Mouse (Mus musculus): Measurements from ENCODE around the gene Ppp1r18. TPM values are rescaled to one million over a fixed set of nuclear protein-coding genes. Genes with fewer than 3 reads are reported as not detected.

Gene Ppp1r18
- polyA plus RNA-seq, 1 experiment from 2014 or later = 24.9 TPM

- Histone ChIP-seq H3K27me3 (replicated peaks; ENCODE audit: control insufficient read depth, insufficient read depth, low read length) (no peaks in the 10 kb centered on the region), H3K9ac (replicated peaks; ENCODE audit: low read depth, low read length) (no peak overlapping the region), H3K36me3 (ENCODE audit: control insufficient read depth, insufficient read depth) (peaks cover 12% of the 10 kb centered on the region), H3K9me3 (ENCODE audit: control insufficient read depth, low read length) (no peaks in the 10 kb centered on the region), H3K27ac (ENCODE audit: low read length) (no peak overlapping the region), H3K4me1 (replicated peaks; ENCODE audit: control insufficient read depth, insufficient read depth, low read length) (peaks cover 32% of the 10 kb centered on the region), H3K4me3 (replicated peaks; ENCODE audit: low read length) (no peak overlapping the region), H3K4me2 (ENCODE audit: low read length) (no peak overlapping the region)
- ATAC-seq = no peak
- WGBS = 86% methylated on average over 6 of the region's 6 CpGs
These were observed 9.3 kb downstream of the Ppp1r18 start for GRCm38 (mm10) chr17:35874721-35875120.

GRCm38 (mm10) chr17:35879245-35880057 lies 14.1 kb downstream of the Ppp1r18 start, which contains the start of gene Dhx16:
Gene Dhx16, plus strand, starts transcription at chr17:35879819.
- Histone ChIP-seq H3K9me3 (ENCODE audit: control insufficient read depth, low read length) (no peaks in the 10 kb centered on the region), H3K27ac (ENCODE audit: low read length) (peak within 1 kb of the TSS; percentile 75), H3K4me3 (replicated peaks; ENCODE audit: low read length) (peak within 1 kb of the TSS; percentile 95), H3K4me1 (replicated peaks; ENCODE audit: control insufficient read depth, insufficient read depth, low read length) (peaks cover 9% of the 10 kb centered on the region), H3K9ac (replicated peaks; ENCODE audit: low read depth, low read length) (peak within 1 kb of the TSS; percentile 83), H3K27me3 (replicated peaks; ENCODE audit: control insufficient read depth, insufficient read depth, low read length) (no peaks in the 10 kb centered on the region), H3K36me3 (ENCODE audit: control insufficient read depth, insufficient read depth) (peaks cover 26% of the 10 kb centered on the region), H3K4me2 (ENCODE audit: low read length) (peak within 1 kb of the TSS; percentile 84)
- ATAC-seq = peak; percentile 90
- WGBS = 6% methylated on average over 66 of the region's 66 CpGs

GRCm38 (mm10) chr17:35882924-35883323 lies 17.5 kb downstream of the Ppp1r18 start:
- H3K27ac ChIP-seq (ENCODE audit: low read length) = no peak overlapping the region
- no peak overlapping the region for H3K4me3 ChIP-seq (replicated peaks; ENCODE audit: low read length)
- H3K4me1 ChIP-seq (replicated peaks; ENCODE audit: control insufficient read depth, insufficient read depth, low read length) = peaks cover 9% of the 10 kb centered on the region
- H3K9ac ChIP-seq (replicated peaks; ENCODE audit: low read depth, low read length) = no peak overlapping the region
- WGBS = 95% methylated on average over 17 of the region's 17 CpGs
- H3K36me3 ChIP-seq (ENCODE audit: control insufficient read depth, insufficient read depth) = peaks cover 23% of the 10 kb centered on the region
- H3K9me3 ChIP-seq (ENCODE audit: control insufficient read depth, low read length) = no peaks in the 10 kb centered on the region
- H3K4me2 ChIP-seq (ENCODE audit: low read length) = no peak overlapping the region
- H3K27me3 ChIP-seq (replicated peaks; ENCODE audit: control insufficient read depth, insufficient read depth, low read length) = no peaks in the 10 kb centered on the region
- ATAC-seq = no peak

- Histone ChIP-seq H3K27me3 (replicated peaks; ENCODE audit: control insufficient read depth, insufficient read depth, low read length) (no peaks in the 10 kb centered on the region), H3K4me1 (replicated peaks; ENCODE audit: control insufficient read depth, insufficient read depth, low read length) (peaks cover 9% of the 10 kb centered on the region), H3K4me3 (replicated peaks; ENCODE audit: low read length) (no peak overlapping the region), H3K27ac (ENCODE audit: low read length) (no peak overlapping the region), H3K9ac (replicated peaks; ENCODE audit: low read depth, low read length) (no peak overlapping the region), H3K36me3 (ENCODE audit: control insufficient read depth, insufficient read depth) (peaks cover 23% of the 10 kb centered on the region), H3K4me2 (ENCODE audit: low read length) (no peak overlapping the region), H3K9me3 (ENCODE audit: control insufficient read depth, low read length) (no peaks in the 10 kb centered on the region)
- ATAC-seq = no peak
- WGBS = 94% methylated on average over 14 of the region's 14 CpGs
These were observed 18.4 kb downstream of the Ppp1r18 start for GRCm38 (mm10) chr17:35883777-35884176.

- H3K27me3 ChIP-seq (replicated peaks; ENCODE audit: control insufficient read depth, insufficient read depth, low read length) = no peaks in the 10 kb centered on the region
- no peak overlapping the region for H3K4me2 ChIP-seq (ENCODE audit: low read length)
- WGBS = 92% methylated on average over 11 of the region's 17 CpGs
- H3K27ac ChIP-seq (ENCODE audit: low read length) = no peak overlapping the region
- H3K9ac ChIP-seq (replicated peaks; ENCODE audit: low read depth, low read length) = no peak overlapping the region
- ATAC-seq = no peak
- H3K4me1 ChIP-seq (replicated peaks; ENCODE audit: control insufficient read depth, insufficient read depth, low read length) = no peaks in the 10 kb centered on the region
- H3K4me3 ChIP-seq (replicated peaks; ENCODE audit: low read length) = no peak overlapping the region
- no peaks in the 10 kb centered on the region for H3K9me3 ChIP-seq (ENCODE audit: control insufficient read depth, low read length)
- peaks cover 33% of the 10 kb centered on the region for H3K36me3 ChIP-seq (ENCODE audit: control insufficient read depth, insufficient read depth)
These were observed 22.3 kb downstream of the Ppp1r18 start for GRCm38 (mm10) chr17:35887725-35888124.

GRCm38 (mm10) chr17:35896781-35897643 lies 31.6 kb downstream of the Ppp1r18 start, which contains the start of gene 2310061I04Rik:
Gene 2310061I04Rik, minus strand, starts transcription at chr17:35897431.
- Histone ChIP-seq H3K4me1 (replicated peaks; ENCODE audit: control insufficient read depth, insufficient read depth, low read length) (peaks cover 24% of the 10 kb centered on the region), H3K36me3 (ENCODE audit: control insufficient read depth, insufficient read depth) (peaks cover 26% of the 10 kb centered on the region)
- peak; percentile 95 for ATAC-seq

GRCm38 (mm10) chr17:35897644-35898573 lies 32.5 kb downstream of the Ppp1r18 start:
- H3K4me1 ChIP-seq (replicated peaks; ENCODE audit: control insufficient read depth, insufficient read depth, low read length) = peaks cover 24% of the 10 kb centered on the region
- H3K4me3 ChIP-seq (replicated peaks; ENCODE audit: low read length) = peak overlapping the region; percentile 89; the same call in 1 of the 2 replicates
- peak overlapping the region; percentile 92 for H3K9ac ChIP-seq (replicated peaks; ENCODE audit: low read depth, low read length)
- WGBS = 44% methylated on average over 23 of the region's 23 CpGs
- H3K27me3 ChIP-seq (replicated peaks; ENCODE audit: control insufficient read depth, insufficient read depth, low read length) = no peaks in the 10 kb centered on the region
- H3K9me3 ChIP-seq (ENCODE audit: control insufficient read depth, low read length) = no peaks in the 10 kb centered on the region
- H3K4me2 ChIP-seq (ENCODE audit: low read length) = peak overlapping the region; percentile 37
- ATAC-seq = peak; percentile 36
- H3K36me3 ChIP-seq (ENCODE audit: control insufficient read depth, insufficient read depth) = peaks cover 22% of the 10 kb centered on the region
- peak overlapping the region; percentile 2 for H3K27ac ChIP-seq (ENCODE audit: low read length)

More at GRCm38 (mm10) chr17:35896781-35897643, 31.6 kb downstream of the Ppp1r18 start, which contains the start of gene 2310061I04Rik:
- H3K4me2 ChIP-seq (ENCODE audit: low read length) = peak within 1 kb of the TSS; percentile 100
- H3K27me3 ChIP-seq (replicated peaks; ENCODE audit: control insufficient read depth, insufficient read depth, low read length) = no peaks in the 10 kb centered on the region
- peak within 1 kb of the TSS; percentile 94 for H3K27ac ChIP-seq (ENCODE audit: low read length)
- WGBS = 1% methylated on average over 64 of the region's 86 CpGs
- H3K9me3 ChIP-seq (ENCODE audit: control insufficient read depth, low read length) = no peaks in the 10 kb centered on the region
- peak within 1 kb of the TSS; percentile 89 for H3K4me3 ChIP-seq (replicated peaks; ENCODE audit: low read length)
- peak within 1 kb of the TSS; percentile 92 for H3K9ac ChIP-seq (replicated peaks; ENCODE audit: low read depth, low read length)

- no peak overlapping the region for H3K9ac ChIP-seq (replicated peaks; ENCODE audit: low read depth, low read length)
- WGBS = 94% methylated on average over 3 of the region's 3 CpGs
- ATAC-seq = no peak
These were observed 35.2 kb downstream of the Ppp1r18 start for GRCm38 (mm10) chr17:35900636-35901035.

More at GRCm38 (mm10) chr17:35900636-35901035, 35.2 kb downstream of the Ppp1r18 start:
- Histone ChIP-seq H3K27ac (ENCODE audit: low read length) (no peak overlapping the region), H3K27me3 (replicated peaks; ENCODE audit: control insufficient read depth, insufficient read depth, low read length) (no peaks in the 10 kb centered on the region), H3K4me2 (ENCODE audit: low read length) (no peak overlapping the region), H3K4me3 (replicated peaks; ENCODE audit: low read length) (no peak overlapping the region), H3K36me3 (ENCODE audit: control insufficient read depth, insufficient read depth) (peaks cover 27% of the 10 kb centered on the region), H3K9me3 (ENCODE audit: control insufficient read depth, low read length) (no peaks in the 10 kb centered on the region), H3K4me1 (replicated peaks; ENCODE audit: control insufficient read depth, insufficient read depth, low read length) (peaks cover 21% of the 10 kb centered on the region)
